Mouse (Mus musculus) liver, adult (tissue): ENCODE data around the gene Dnm3.

Experiments used
- GATA4 ChIP-seq: IDR thresholded peaks from 2 replicates; pipeline ENCODE4 v1.6.1; 2014; ENCODE audit warnings: mild to moderate bottlenecking, low read length; ENCODE audit not compliant: insufficient replicate concordance

Dnm3 gene

GRCm38 (mm10) chr1:162302480-162302879 is 175.4 kb downstream of the Dnm3 start:
- TF ChIP-seq GATA4: no peak

- no peak for TF ChIP-seq GATA4
Observed at GRCm38 (mm10) chr1:162299558-162300319, 178.1 kb downstream of the Dnm3 start.

GRCm38 (mm10) chr1:162298527-162298926 is 179.3 kb downstream of the Dnm3 start:
- TF ChIP-seq GATA4: no peak

- no peak for TF ChIP-seq GATA4
Observed at GRCm38 (mm10) chr1:162295443-162295842, 182.4 kb downstream of the Dnm3 start.

- no peak for TF ChIP-seq GATA4
Observed at GRCm38 (mm10) chr1:162294572-162294910, 183.3 kb downstream of the Dnm3 start.

GRCm38 (mm10) chr1:162293732-162294571 is 183.9 kb downstream of the Dnm3 start:
- no peak for TF ChIP-seq GATA4

GRCm38 (mm10) chr1:162286910-162287309 is 190.9 kb downstream of the Dnm3 start:
- no peak for TF ChIP-seq GATA4

GRCm38 (mm10) chr1:162281981-162282381 is 195.9 kb downstream of the Dnm3 start:
- no peak for TF ChIP-seq GATA4

GRCm38 (mm10) chr1:162280052-162280451 is 197.8 kb downstream of the Dnm3 start:
- TF ChIP-seq GATA4: no peak

- no peak for TF ChIP-seq GATA4
Observed at GRCm38 (mm10) chr1:162276011-162276410, 201.8 kb downstream of the Dnm3 start.

GRCm38 (mm10) chr1:162274674-162275248 is 203.1 kb downstream of the Dnm3 start:
- no peak for TF ChIP-seq GATA4

- TF ChIP-seq GATA4: no peak
Observed at GRCm38 (mm10) chr1:162256912-162257607, 220.8 kb downstream of the Dnm3 start.

- no peak for TF ChIP-seq GATA4
Observed at GRCm38 (mm10) chr1:162254944-162255343, 222.9 kb downstream of the Dnm3 start.

GRCm38 (mm10) chr1:162253971-162254641 is 223.7 kb downstream of the Dnm3 start:
- TF ChIP-seq GATA4: peak; percentile 83

- TF ChIP-seq GATA4: no peak
Observed at GRCm38 (mm10) chr1:162252869-162253268, 225.0 kb downstream of the Dnm3 start.
